Mouse (Mus musculus) heart, adult 11 months (tissue): ENCODE results near the gene Samd14.
"Not testable (repeated sequence)": the region's sequence is repeated elsewhere in the genome, so short reads cannot be mapped to it uniquely, and the experiment has no call there.

Experiments used
- DNase-seq: peaks from one replicate; pipeline ENCODE4 v3.0.0; 2022

The Samd14 gene

DNA sequence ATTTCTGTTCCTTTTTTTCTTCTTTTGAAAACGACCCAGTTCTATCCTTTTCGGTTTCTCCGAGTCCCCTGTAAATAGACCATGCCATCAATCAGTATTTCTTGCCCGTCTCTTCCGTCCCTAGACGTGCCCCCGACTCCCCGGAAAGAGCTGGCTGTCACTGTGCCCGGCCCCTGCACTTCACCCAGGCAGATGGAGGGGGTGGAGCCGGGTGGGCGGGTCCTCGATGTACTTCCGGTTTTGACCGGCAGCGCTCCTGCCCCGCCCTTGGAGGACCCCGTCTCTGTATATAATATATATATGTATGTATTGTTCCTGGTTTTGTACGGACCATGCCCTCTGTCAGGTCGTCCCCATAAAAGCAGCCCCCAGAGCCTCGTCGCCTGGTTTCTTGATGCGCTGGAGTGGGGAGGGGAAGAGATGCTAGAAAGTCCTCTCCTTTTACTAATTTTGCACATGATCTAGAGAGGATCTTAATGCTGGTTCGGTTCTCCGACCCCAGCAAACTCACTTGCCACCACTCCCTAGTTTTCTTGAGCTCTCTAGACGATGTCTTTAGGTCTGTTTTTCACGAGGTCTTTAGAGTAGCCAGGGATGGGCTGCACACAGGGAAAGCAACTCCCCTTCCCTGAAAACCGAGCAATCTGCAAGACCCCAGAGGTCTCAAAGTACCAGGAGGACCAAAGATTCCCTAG is 3.0 kb upstream of the Samd14 start:
- DNase-seq = peak; percentile 98

DNA sequence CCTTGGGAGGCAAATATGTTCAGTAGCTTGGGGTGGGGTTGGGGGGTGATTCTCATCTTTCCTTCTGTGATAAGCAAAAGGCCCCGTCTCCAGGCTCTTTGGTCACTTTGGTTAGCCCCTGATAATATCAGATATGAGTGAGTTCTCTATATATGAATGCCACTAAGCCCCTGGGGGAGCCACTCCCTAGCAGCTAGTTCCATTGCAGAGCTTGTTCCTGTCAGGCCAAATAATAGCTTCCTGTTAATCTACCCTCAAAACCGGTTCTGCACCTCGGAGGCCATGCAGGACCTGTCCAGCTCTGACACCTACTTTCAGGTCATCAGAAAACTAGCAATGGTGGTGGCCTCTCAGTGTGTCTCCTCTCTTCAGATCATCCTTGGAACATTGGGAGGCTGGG is 2.3 kb upstream of the Samd14 start:
- no peak for DNase-seq

DNA sequence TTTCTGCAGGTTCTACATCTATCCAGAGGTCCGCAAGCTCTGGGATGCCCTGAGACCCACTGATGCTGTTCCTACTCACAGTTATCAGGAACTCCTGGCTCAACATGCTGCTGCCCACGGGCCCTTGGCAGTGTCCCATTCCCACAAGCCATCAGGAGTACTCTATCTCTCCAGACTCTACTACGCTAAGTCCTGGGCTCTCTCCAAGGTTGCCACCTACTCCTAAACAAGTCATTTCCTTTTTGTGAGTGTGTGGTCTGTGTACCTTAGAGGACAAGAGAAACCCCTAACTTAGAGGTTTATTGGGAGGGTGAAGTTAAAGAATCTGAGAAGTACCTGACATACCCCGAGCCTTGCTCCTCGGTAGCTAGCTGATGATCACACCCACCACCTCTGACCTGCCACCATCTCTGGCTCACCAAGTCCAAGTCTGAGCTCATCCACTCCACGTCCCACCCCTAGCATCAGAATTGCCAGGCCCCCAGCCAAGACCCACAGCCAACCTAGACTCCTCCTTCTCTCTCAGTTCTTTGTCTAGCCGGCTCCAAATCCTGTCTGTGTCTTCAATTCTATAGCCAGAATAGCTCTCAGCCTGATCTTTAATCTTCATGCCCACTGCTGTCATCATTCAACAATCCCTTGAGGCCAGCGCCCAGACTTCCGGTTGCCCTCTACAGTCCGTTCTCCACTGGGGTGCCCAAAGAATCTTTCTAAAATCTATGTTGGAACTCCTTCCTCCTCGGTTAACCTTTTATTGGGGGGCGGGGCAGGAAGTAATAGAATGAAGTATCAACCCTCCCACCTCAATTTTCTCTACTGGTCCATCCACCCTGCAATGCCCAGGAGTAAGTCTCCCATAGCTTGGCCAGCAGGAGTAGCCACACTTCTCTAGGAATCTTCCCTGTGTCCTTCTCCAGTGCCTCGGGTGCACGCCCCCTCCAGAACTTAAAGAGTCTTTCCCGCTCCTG is 734 bp upstream of the Samd14 start:
- DNase-seq = no peak

DNA sequence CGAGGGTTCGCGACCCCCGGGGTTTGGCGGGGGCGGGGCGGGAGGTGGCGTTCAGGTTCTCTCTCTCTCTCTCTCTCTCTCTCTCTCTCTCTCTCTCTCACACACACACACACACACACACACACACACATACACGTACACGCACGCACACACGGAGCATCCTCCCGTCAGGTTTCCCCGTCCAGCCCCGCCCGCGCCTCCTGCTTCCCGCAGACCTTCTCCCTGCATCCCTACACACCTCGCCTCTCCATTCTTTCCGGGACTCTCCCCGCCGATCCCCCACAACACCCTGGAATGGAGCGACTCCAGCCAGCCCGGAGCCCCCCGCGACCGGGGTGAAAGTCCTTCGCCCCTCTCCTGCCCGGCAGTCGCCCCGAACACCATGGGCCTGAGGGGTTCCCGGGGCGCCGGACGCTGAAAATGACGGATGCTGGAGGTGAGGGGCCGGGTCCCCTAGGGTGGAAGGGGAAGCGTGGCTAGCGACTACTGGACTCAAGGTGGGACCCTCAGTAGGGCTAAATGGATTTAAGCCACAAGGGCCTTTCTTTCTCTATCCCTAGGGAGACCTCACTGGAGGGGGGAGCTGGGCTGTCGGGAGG is 561 bp downstream of the Samd14 start:
- DNase-seq = peak; percentile 95

DNA sequence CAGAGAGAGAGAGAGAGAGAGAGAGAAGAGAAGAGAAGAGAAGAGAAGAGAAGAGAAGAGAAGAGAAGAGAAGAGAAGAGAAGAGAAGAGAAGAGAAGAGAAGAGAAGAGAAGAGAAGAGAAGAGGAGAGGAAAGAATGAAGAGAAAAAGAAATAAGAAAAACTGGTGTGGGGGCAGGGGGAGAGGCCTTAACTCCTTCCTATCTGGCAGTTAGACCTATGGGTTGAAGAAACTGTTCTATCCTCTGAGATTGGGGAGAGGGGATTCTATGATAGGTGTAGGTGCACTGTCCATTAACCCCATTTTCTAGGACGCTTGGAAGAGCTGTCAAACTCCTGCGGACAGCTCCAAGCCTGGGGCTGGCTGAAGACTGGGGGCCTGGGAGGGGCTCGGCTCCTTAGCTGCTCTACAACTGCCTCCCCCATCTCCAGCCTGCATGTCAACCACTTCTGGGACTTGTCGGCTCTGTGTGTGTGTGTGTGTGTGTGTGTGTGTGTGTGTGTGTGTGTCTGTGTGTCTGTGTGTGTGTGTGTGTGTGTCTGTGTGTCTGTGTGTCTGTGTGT is 1.2 kb downstream of the Samd14 start:
- DNase-seq = not testable (repeated sequence)

DNA sequence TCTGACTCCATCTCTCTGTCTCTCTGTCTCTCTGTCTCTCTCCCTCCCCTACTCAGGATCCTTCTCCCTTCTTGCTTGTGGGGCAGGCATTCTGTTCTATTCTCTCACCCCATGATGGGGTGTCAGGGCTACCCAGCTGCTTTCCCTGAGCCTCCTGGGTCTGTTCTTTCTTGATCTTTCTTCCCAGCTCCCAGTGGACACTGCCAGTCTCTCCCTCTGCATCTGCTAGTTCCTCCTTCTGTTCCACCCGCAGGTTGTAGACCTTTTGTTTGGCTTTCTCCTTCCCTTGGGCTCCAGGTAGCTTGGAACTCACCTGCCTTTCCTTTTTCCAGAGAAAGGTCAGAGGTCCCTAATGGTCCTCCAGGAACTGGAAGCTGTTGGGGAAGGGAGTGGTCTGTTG is 1.7 kb downstream of the Samd14 start:
- DNase-seq = no peak

DNA sequence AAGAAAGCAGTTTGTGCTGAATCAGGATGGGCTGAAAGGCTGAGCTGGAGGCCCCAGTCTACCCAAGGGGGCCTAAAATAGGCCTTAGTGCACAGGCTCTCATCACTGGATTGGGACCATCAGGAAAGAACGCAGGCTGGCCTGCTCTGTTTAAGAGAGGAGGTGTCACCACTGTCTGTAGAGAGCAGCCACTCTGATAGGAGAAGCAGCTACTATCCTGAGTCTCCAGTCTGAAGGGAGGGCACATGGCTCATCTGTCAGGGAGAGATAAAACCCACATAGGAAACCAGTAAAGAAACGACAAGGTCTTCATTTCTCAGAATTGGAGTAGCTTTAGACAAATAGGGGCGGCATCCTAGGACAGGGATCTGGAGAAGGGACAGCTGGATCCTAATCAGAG is 2.4 kb downstream of the Samd14 start:
- no peak for DNase-seq

DNA sequence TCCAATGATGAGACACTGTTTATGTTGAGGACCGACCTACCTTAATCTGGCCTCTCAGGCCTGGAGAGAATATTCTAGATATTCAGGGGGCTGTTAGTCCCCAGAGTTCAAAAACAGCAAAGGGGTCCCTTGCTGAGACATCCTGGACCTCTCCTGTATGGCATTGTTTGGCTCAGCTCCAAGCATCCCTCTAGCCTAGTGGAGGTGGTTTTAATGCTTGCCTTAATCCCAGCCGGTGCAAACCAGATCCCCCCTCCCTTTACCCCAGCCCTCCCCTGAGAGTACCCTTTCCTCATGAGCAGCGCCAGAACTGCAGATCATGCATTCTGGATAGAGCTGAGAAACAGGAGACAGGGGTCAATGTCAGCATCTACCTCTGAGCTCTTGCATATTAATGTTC is 2.8 kb downstream of the Samd14 start:
- no peak for DNase-seq

DNA sequence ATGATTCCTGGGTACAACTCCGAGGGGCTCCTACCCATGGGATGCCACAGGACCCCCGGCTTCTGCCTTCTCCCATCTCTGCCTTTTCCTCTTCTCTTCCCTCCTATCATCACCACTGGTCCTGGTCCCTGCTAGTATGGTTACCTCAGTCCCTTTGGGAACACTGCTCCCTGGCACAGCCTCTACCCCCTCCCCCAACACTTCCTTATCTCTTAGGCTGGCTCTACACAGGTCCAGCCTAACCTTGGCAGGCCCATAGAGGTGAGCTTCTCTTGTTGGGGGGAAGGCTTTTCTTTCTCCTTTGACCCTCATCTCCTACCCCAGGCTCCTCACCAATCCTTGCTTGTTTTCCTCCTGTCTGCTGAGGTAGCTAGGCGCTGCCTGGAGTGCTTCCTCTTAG is 5.8 kb downstream of the Samd14 start:
- DNase-seq = no peak

DNA sequence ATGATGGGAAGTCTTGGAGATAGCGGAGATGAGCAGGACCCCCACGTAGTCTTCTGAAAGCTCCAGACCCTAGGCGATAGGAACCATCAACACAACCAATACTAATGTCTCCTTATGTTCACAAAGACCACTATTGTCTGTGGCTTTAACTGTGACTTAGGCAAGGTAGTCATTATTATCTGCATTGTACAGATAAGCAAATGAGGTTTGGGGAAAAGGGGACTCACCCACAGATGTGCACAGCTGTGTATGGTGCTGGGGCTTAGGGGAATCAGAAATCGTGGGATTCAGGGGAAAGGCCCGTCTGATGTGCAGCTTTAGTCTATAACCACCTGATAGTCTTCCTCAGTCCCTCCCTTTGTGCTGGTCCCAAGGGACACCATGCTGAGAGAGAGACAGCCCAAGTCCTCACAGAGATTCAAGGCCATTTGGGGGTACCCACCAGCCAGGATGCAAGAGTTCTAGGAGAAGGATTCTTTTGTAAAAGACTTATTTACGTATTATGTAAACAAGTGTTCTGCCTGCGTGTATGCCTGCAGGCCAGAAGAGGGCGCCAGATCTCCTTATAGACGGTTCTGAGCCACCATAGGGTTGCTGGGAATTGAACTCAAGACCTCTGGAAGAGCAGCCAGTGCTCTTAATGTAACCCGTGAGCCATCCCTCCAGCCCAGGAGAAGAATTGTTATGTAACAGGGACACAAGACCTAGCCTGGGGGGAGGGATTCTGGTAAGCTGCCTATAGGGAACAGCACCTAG is 12.7 kb downstream of the Samd14 start:
- DNase-seq = no peak

DNA sequence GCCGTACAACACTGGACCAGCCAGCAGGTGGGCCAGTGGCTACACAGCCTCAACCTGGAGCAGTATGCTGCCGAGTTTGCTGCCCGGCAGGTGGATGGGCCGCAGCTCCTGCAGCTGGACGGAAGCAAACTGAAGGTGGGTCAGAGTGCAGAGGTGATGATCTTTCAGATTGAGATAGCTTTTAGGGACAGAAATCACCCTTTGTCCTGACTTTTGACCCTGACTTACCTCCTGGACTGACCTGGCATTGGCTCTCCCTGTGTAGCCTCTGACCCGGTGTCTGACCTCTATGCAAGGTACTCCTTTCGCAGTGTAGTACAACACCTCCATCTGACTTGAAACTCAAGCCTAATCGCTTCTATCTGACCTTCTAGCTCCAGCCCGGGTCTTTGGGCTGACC is 13.8 kb downstream of the Samd14 start:
- DNase-seq = no peak

DNA sequence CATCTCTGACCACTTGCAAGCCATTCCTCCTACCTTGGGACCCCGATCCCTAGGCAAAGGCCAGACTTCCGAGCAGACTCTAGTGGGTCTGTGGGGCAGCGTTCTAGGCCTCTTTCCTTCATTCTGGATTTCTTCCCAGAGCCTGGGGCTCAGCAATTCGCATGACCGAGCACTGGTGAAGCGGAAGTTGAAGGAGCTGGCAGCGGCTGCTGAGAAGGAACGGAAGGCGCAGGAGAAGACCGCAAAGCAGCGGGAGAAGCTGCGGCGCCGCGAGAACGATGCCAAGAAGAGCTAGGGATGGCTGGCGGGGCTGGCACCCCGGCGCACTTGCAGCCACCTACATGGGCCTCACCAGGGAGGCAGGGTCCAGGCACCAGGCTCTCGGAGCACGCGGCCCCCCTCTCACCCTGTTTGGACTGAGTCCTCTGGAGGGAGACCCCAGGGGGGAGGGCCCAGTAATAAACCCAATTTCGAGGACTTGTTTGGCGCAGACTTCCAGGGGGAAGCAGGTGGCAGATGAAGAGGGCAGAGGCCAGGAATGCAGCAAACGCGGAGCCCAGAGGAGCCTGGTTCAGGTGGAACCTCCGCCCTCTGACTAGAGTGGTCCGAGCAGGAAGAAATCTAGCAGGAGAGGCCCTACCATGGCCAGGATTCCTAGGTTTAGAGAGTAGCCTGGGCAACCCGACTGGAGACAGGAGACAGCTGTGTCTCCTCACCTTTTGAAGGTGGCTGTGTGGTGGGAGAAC is 14.9 kb downstream of the Samd14 start:
- peak; percentile 93 for DNase-seq

DNA sequence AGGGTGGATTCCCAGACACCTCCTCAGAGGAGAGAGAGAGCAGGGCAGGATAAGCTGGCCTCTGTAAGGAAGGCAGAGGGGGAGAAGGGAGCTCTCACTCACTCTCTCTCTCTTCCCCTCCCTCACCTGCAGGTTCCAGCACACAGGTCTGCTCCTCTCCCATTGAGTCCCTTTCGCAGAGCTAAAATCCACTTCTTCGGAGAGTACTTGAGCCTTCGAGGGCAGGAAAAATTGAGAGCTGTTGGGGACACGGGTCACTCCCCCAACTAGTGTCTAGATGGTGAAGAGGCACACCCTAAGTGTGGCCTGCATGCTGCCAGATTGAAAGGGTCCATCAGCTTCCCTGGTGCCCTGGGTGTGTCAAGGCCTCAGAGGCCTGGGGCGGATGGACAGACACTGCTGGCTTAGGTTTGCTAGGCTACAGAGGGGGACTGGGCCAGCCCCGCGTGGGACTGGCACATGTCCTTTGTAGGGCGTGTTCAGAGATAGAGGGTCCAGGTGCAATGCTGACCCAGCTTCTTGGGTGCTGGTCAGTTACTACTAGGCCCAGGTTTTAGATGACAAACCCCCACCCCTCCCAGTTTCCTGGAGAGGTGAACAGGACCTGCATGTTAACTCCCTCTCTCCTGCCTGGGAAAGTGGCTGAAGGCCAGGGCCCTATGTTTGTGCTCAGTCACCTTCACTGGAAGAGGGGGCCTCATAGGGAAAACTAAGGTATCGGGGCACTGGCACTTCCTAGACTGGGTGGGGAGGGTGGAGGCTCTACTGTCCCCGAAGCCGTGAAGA is 15.7 kb downstream of the Samd14 start:
- no peak for DNase-seq

DNA sequence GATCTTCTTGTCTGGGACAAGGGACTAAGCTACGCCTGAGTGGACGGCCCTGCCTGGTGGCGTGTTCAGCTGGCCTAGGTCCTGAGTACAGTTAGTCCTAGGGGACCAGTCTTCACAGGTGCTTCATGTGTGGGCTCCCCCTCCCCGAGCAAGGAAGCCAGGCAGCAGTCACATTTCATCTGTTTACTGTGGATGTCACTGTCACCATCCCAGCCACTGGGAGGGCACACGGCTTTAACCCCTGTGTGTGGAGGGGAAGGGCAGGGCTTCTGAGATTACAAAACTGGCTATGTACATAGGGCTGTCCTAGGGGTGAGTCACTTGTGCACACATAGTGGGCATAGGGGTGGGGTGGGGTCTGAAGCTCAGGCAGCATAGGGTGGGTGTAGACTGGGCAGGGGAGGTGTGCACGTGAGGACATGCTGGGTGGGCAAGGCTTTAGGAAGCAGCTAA is 16.4 kb downstream of the Samd14 start:
- DNase-seq = no peak

DNA sequence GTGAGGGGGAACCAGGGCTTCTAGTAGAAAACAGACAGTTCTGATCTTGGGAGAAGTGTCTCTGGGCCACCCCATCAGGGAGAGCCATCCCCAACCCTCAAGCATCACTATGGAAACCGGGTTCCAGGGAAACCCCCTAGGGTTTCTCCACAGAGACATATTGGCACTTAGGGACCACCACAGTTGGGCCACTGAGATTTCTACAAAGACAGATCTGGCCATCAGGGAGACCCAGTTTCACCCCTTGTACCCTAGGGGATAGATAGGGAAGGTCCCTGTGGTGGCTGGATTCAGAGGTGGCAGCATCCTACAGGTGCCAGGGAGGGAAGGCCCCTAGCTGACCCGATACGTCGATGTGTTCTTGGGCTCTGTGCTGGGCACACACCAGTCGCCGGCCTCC is 17.2 kb downstream of the Samd14 start:
- no peak for DNase-seq

DNA sequence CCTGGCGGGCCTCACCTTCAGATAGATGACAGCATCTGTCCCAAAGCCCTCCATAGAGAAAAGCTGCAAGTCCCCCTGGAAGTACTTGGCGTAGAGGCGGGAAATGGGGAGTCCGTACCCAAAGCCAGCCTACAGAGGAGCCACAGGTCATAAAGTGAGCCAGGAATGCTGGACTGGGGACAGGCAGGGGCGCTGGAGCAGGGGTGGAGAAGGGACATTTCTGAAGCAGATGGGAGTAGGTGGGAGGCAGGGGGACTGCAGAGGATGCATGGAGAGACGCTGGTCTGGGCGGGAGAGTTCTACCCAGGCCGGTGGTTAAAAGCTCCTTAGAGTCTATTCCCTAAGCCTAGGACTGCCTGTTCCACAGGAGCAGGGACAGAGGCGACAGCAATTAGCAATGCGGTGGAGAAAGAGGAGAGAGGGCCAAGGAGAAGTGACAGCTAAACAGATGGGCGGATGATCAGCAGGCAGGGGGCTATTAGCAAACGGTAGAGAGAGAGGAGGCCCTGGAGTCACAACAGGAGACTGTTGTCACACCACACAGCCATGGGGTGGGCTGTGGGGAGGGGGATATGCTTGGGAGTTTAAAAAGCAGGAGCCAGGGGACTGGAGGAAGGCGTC is 18.3 kb downstream of the Samd14 start:
- no peak for DNase-seq

DNA sequence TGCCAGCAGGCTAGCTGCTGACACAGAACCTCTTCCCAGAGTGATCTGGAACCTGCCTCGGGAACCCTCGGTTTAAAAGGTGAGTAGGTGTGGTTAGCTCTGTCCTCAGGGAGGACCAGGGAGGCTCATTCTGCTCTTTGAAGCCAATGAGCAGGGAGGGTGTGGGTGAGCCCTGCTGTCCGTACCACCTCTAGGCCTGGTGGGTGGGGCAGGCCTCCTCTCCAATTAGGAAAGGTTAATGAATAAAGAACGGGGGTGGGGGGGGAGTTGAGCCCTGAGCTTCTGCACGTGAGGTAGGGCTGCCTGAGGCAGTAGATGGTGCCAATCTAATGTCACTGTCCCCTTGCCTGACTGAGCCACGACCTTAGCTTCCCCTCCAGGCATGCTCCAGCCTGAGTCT is 23.3 kb downstream of the Samd14 start:
- DNase-seq = no peak

DNA sequence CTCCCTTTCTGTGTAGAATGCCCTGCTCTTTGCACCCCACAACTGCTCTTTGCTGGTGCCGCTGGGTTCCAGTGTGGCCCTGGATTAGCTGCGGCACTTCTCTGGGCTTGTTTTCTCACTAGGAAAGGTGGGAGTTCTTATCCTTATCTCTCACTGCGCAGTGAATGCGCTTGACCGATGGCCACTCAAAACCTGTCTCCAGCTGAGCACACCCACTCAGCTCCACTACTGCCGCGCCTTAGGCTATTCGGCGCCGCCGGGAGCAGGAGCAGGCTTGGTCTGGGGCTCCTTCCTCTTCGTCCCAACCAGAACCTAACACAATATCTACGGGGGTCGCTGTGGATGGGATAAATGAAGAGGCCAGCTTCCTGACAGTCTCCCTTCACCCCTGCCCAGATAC is 23.9 kb downstream of the Samd14 start:
- DNase-seq = no peak

DNA sequence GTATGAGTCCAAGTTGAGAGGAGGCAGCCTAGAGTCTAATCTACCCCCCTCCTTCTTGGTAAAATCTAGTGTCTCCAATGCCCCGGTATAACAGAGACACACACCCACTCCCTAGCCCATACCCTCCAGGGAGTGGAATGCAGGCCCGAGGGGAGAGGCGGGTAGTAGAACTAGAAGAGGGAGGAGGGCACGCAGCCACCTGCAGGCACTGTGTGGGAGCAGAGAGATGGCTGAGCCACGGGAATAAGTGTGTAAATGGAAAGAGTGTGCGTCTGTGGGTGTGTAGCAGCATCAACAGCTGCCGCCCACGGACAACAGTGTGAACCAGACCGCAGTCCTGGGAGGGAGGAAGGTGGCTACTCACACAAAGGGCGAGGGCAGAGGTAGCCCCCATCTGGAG is 25.2 kb downstream of the Samd14 start:
- no peak for DNase-seq

DNA sequence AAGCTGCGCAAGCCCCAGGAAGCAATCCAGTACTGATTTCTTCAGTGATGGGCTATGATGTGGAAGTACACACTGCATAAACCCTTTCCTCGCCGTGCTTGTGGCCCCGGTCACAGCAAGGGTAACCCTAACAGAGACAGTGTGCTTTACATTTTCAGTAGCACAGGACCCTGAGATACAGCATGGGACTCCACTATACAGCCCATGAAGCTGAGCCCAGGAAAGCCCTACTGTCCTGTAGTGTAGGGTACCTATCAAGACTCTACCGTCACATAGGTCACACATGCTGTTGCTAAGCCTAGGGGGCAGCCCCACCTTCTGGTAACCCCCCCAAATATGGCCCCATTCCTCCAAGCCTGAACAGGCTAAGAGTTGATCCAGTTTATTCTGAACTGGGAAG is 26.8 kb downstream of the Samd14 start:
- no peak for DNase-seq

DNA sequence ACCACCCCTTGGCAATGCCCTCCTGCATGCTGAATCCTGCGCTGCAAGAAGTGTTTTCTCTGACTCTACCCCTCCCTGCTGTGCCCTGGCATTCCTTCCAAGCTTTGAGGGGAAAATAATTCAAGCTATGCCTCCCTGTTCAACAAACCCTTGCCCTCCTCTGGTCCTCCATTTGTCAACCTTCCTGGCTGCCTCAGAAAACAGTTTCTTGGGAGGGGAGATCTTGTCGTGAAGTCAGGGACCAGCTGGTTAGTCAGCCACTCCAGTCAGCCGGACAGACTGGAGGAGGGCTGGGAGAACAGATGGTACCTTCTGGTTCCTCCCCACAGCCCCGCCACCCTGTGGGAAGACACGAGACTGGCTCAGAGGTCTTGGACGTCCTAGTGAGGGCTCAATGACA is 27.6 kb downstream of the Samd14 start:
- no peak for DNase-seq
